Mouse (Mus musculus) Patski (cell line): ENCODE data around the gene D17Wsu92e. TPM values are rescaled to one million over a fixed set of nuclear protein-coding genes. Genes with fewer than 3 reads are reported as not detected.

Source experiments
- ATAC-seq: fragments of 100-300 bp; one replicate; pipeline ENCODE4 v1.8.0; 2021
- CTCF ChIA-PET: fragments of 350-600 bp; sonication (Branson Sonifier 250); formaldehyde crosslinking; loops from one replicate; lab custom pipeline; 2022; ENCODE audit warnings: inconsistent platforms; lab: Charles Lee
- POLR2A ChIA-PET: fragments of 350-600 bp; sonication (Branson Sonifier 250); formaldehyde crosslinking; loops from one replicate; lab custom pipeline; 2022; ENCODE audit warnings: antibody characterized with exemption, inconsistent platforms; lab: Charles Lee
- DNase-seq: peaks from one replicate; pipeline ENCODE4 v3.0.0-alpha.2; 2011; ENCODE audit warnings: low read depth, low spot score
- H3K27me3 ChIP-seq: fragments of 371-371 bp; one replicate; pipeline ENCODE4 v1.5.1; 2021
- CTCF ChIP-seq: fragments of 100-300 bp; IDR thresholded peaks from one replicate; pipeline ENCODE4 v1.5.1; 2021
- in situ Hi-C: fragments of 300-500 bp; cut with MboI; formaldehyde crosslinking; loops from 3 replicates; pipeline ENCODE4 v1.11.1; 2018; ENCODE audit warnings: low pct_unique_long_range_greater_than_20kb, mixed read lengths
- polyA plus RNA-seq: library from polyadenylated mRNA; unstranded; gene quantifications from one replicate; pipeline ENCODE4 v1.2.3, GENCODE M21; 2021

D17Wsu92e gene
- polyA plus RNA-seq, 1 experiment from 2014 or later: 105 TPM

- DNase-seq: no peak
- POLR2A ChIA-PET: interaction anchor here (0.7 kb wide), 1 partner anchor 19 kb away, joined by 3 read pairs; no protein-coding TSS in a partner anchor
- ATAC-seq: no peak
- no peak for TF ChIP-seq CTCF
- peaks cover 12% of the 10 kb centered on the region for H3K27me3 ChIP-seq
- CTCF ChIA-PET: interaction anchor here (1.3 to 1.6 kb wide), 2 partner anchors 34 to 54 kb away, joined by 3 read pairs; no protein-coding TSS in a partner anchor
- in situ Hi-C loops: no loop called here
Measured at GRCm38 (mm10) chr17:27705661-27706060, 114.8 kb downstream of the D17Wsu92e start.

GRCm38 (mm10) chr17:27703961-27704621 is 116.4 kb downstream of the D17Wsu92e start:
- no peak for TF ChIP-seq CTCF
- no peak for ATAC-seq
- no peak for DNase-seq
- peaks cover 12% of the 10 kb centered on the region for H3K27me3 ChIP-seq
- ChIA-PET CTCF (interaction anchor here (1.3 to 1.6 kb wide), 2 partner anchors 35 to 56 kb away, joined by 3 read pairs; no protein-coding TSS in a partner anchor), POLR2A (no interaction called here)
- in situ Hi-C loops: no loop called here

GRCm38 (mm10) chr17:27702518-27702917 is 117.9 kb downstream of the D17Wsu92e start:
- no peak for DNase-seq
- ChIA-PET POLR2A (interaction anchor here (0.7 kb wide), 1 partner anchor 105 kb away, joined by 3 read pairs; no protein-coding TSS in a partner anchor), CTCF (interaction anchor here (0.7 to 2.1 kb wide), 13 partner anchors 9 to 149 kb away, joined by 3 to 16 read pairs (median 3); partner anchors contain the start of gene Rps10)
- TF ChIP-seq CTCF: peak; percentile 96
- peak; percentile 20 for ATAC-seq
- peaks cover 7% of the 10 kb centered on the region for H3K27me3 ChIP-seq
- in situ Hi-C loops: no loop called here

- TF ChIP-seq CTCF: no peak
- ATAC-seq (no peak), DNase-seq (no peak)
- in situ Hi-C loops: no loop called here
- POLR2A ChIA-PET: interaction anchor here (0.7 kb wide), 1 partner anchor 105 kb away, joined by 3 read pairs; no protein-coding TSS in a partner anchor
- CTCF ChIA-PET: interaction anchor here (0.7 to 2.1 kb wide), 10 partner anchors 8 to 65 kb away, joined by 3 to 16 read pairs (median 4); partner anchors contain the start of gene Rps10
- H3K27me3 ChIP-seq: peaks cover 5% of the 10 kb centered on the region
Measured at GRCm38 (mm10) chr17:27701856-27702255, 118.6 kb downstream of the D17Wsu92e start.

Other genes starting within 250 kb of the D17Wsu92e start
- 196 TPM for gene Nudt3, start 197.2 kb downstream of the D17Wsu92e start, polyA plus RNA-seq
- gene RPS10-NUDT3, start 185.4 kb downstream of the D17Wsu92e start, polyA plus RNA-seq: 1.7 TPM
- 1,510 TPM for gene Rps10, start 184.0 kb downstream of the D17Wsu92e start, polyA plus RNA-seq
- 0.05 TPM for gene Pacsin1, start 165.1 kb downstream of the D17Wsu92e start, polyA plus RNA-seq
- not detected for gene Spdef, start 91.7 kb downstream of the D17Wsu92e start, polyA plus RNA-seq
- 84.3 TPM for gene Snrpc, start 17.5 kb upstream of the D17Wsu92e start, polyA plus RNA-seq
- 17.4 TPM for gene Uhrf1bp1, start 35.8 kb upstream of the D17Wsu92e start, polyA plus RNA-seq
- 15.3 TPM for gene Anks1, start 88.7 kb upstream of the D17Wsu92e start, polyA plus RNA-seq
- 48.0 TPM for gene Taf11, start 89.2 kb upstream of the D17Wsu92e start, polyA plus RNA-seq